Mouse (Mus musculus) kidney, postnatal 0 days (tissue): Measurements from ENCODE around the gene Vax1. TPM values are rescaled to one million over a fixed set of nuclear protein-coding genes. Genes with fewer than 3 reads are reported as not detected.

Experiments used
- ATAC-seq: fragments of 200-750 bp; cut with Nextera tagmentation; replicated peaks from 2 replicates; pipeline ENCODE4 v1.8.0; 2017; ENCODE audit warnings: low read depth, moderate number of reproducible peaks, moderate TSS enrichment, moderate library complexity; ENCODE audit not compliant: low FRiP score
- DNase-seq: peaks from one replicate; pipeline ENCODE4 v3.0.0-alpha.2; 2016; ENCODE audit warnings: low spot score
- H3K27ac ChIP-seq: fragments of 300-500 bp; sonication (generic); 2 replicates; pipeline ENCODE4 v1.5.1; 2014; ENCODE audit warnings: mild to moderate bottlenecking
- H3K27me3 ChIP-seq: fragments of 300-500 bp; sonication (generic); 2 replicates; pipeline ENCODE4 v1.6.1; 2014; ENCODE audit warnings: low read length, mixed read lengths; ENCODE audit not compliant: insufficient read depth
- H3K36me3 ChIP-seq: fragments of 300-500 bp; sonication (generic); 2 replicates; pipeline ENCODE4 v1.6.1; 2014; ENCODE audit warnings: low read length, mixed read lengths; ENCODE audit not compliant: insufficient read depth
- H3K4me1 ChIP-seq: fragments of 300-500 bp; sonication (generic); replicated peaks from 2 replicates; pipeline ENCODE4 v1.6.1; 2014; ENCODE audit warnings: antibody characterized with exemption, low read length, mixed read lengths; ENCODE audit not compliant: insufficient read depth
- H3K4me2 ChIP-seq: fragments of 300-500 bp; sonication (generic); 2 replicates; pipeline ENCODE4 v1.6.1; 2014; ENCODE audit warnings: mild to moderate bottlenecking, low read length, moderate library complexity, mixed read lengths
- H3K4me3 ChIP-seq: fragments of 300-500 bp; sonication (generic); replicated peaks from 2 replicates; pipeline ENCODE4 v1.5.1; 2014; ENCODE audit warnings: low read depth, low read length
- H3K9ac ChIP-seq: fragments of 300-500 bp; sonication (generic); 2 replicates; pipeline ENCODE4 v1.6.1; 2014; ENCODE audit warnings: low read depth, low read length
- H3K9me3 ChIP-seq: fragments of 300-500 bp; sonication (generic); replicated peaks from 2 replicates; pipeline ENCODE4 v1.6.1; 2016; ENCODE audit warnings: low read length, inconsistent platforms, mixed read lengths
- CTCF ChIP-seq: IDR thresholded peaks from 2 replicates; pipeline ENCODE4 v1.5.1; 2016; ENCODE audit warnings: antibody characterized with exemption, low read depth, mild to moderate bottlenecking, moderate library complexity
- WGBS: fragments of 180-500 bp; shearing (Covaris S2); extraction: QIAGEN DNeasy Blood & Tissue Kit; methylation state at CpG from one replicate; pipeline ENCODE4 v1.1.7; 2014; 5-methylcytosine and 5-hydroxymethylcytosine counted together
- polyA plus RNA-seq: library from polyadenylated mRNA; unstranded; fragments of >200 nt; fragmentation: Nextera tagmentation; extraction: Ambion mirVana; gene quantifications from 2 replicates; pipeline ENCODE4 v1.2.1, GENCODE M21; 2015

The Vax1 gene
- polyA plus RNA-seq, 1 experiment from 2014 or later: not detected

DNA sequence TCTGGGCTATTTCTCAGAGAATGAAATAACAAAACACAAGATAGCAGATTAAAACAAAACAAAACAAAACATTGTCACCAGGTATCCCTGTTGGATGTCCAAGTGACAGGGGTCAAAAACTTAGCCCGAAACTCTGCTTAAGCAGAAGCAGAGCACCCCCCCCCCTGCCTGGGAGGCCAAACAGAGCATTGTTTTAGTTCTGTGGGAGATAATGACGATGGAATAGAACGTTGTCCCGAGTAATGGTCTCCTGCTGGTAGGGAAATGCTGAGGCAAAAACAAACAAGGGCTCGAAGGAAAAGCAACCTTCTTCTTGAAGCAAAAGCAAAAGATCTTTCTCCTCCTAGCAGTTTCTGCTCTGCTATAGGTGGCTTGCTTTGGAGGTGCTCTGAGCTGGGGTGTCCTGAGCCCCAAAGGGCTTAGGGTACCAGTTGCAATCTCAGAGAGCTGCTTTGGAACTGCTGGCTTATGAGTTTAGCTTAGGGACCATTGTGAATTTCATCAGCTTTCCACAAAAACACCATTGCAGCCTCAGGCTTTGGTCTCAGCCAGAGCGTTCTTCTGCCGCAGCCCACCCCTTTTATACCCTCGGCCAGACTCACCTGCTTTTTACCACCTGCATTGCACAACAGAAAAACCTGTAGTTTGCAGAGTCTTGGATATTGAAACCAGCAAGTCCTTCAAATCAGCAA lies 20.7 kb upstream of the Vax1 start:
- no peak for TF ChIP-seq CTCF
- H3K4me1 ChIP-seq: no peaks in the 10 kb centered on the region
- 1% methylated on average over 8 of the region's 8 CpGs for WGBS
- no peak overlapping the region for H3K27ac ChIP-seq
- H3K4me2 ChIP-seq: no peak overlapping the region
- peaks cover 63% of the 10 kb centered on the region for H3K27me3 ChIP-seq
- no peaks in the 10 kb centered on the region for H3K9me3 ChIP-seq
- ATAC-seq: no peak
- no peak overlapping the region for H3K9ac ChIP-seq
- no peak overlapping the region for H3K4me3 ChIP-seq
- DNase-seq: no peak
- no peaks in the 10 kb centered on the region for H3K36me3 ChIP-seq

GRCm38 (mm10) chr19:59188981-59189380 lies 19.1 kb upstream of the Vax1 start:
- no peak for ATAC-seq

GRCm38 (mm10) chr19:59184000-59184399 lies 14.1 kb upstream of the Vax1 start:
- no peak overlapping the region for H3K27ac ChIP-seq
- ATAC-seq: peak; percentile 72
- H3K9ac ChIP-seq: no peak overlapping the region
- H3K4me2 ChIP-seq: no peak overlapping the region
- 23% methylated on average over 3 of the region's 3 CpGs for WGBS
- peaks cover 27% of the 10 kb centered on the region for H3K27me3 ChIP-seq
- no peak overlapping the region for H3K4me3 ChIP-seq
- H3K9me3 ChIP-seq: no peaks in the 10 kb centered on the region
- H3K36me3 ChIP-seq: no peaks in the 10 kb centered on the region
- TF ChIP-seq CTCF: no peak
- peak; percentile 38 for DNase-seq
- 0 out of 2 replicates have a peak, but pooled peaks cover 3% of the 10 kb centered on the region for H3K4me1 ChIP-seq

More at GRCm38 (mm10) chr19:59188981-59189380, 19.1 kb upstream of the Vax1 start:
- Histone ChIP-seq H3K4me1 (no peaks in the 10 kb centered on the region), H3K27ac (no peak overlapping the region), H3K9me3 (no peaks in the 10 kb centered on the region), H3K4me3 (no peak overlapping the region), H3K36me3 (no peaks in the 10 kb centered on the region), H3K27me3 (peaks cover 59% of the 10 kb centered on the region), H3K4me2 (no peak overlapping the region), H3K9ac (no peak overlapping the region)
- TF ChIP-seq CTCF: no peak
- 16% methylated on average over 4 of the region's 4 CpGs for WGBS
- DNase-seq: no peak

- no peak for DNase-seq
- peaks cover 88% of the 10 kb centered on the region for H3K27me3 ChIP-seq
- no peak overlapping the region for H3K4me2 ChIP-seq
- no peak for ATAC-seq
- peaks cover 12% of the 10 kb centered on the region for H3K4me1 ChIP-seq
- no peak overlapping the region for H3K27ac ChIP-seq
- no peak overlapping the region for H3K9ac ChIP-seq
- WGBS: 11% methylated on average over 6 of the region's 6 CpGs
- no peaks in the 10 kb centered on the region for H3K36me3 ChIP-seq
- no peaks in the 10 kb centered on the region for H3K9me3 ChIP-seq
- H3K4me3 ChIP-seq: no peak overlapping the region
- TF ChIP-seq CTCF: no peak
Measured at GRCm38 (mm10) chr19:59173341-59174015, 3.6 kb upstream of the Vax1 start.

DNA sequence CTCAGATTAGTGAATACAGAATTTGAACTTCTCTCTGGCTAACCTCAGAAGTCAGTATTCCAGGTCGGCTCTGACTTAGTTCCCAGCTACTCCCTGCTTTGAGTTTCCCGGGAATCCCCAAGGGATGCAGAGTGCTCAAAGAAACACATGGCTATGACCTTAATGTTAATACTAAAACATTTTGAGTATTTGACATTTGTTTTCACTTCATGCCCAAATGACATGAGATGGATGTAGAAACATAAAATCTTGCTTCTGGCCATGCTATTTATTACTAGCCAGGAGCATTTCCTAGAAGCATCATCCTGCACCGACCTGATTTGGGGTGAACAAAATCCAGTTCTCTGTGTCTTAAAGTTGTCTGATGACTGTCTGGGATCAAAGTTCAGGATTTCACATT lies 2.9 kb upstream of the Vax1 start:
- peaks cover 12% of the 10 kb centered on the region for H3K4me1 ChIP-seq
- DNase-seq (no peak), ATAC-seq (no peak)
- no peaks in the 10 kb centered on the region for H3K36me3 ChIP-seq
- H3K9ac ChIP-seq: no peak overlapping the region
- H3K9me3 ChIP-seq: no peaks in the 10 kb centered on the region
- no peak for TF ChIP-seq CTCF
- 2% methylated on average over 3 of the region's 3 CpGs for WGBS
- H3K4me2 ChIP-seq: no peak overlapping the region
- no peak overlapping the region for H3K27ac ChIP-seq
- no peak overlapping the region for H3K4me3 ChIP-seq
- H3K27me3 ChIP-seq: peaks cover 90% of the 10 kb centered on the region

DNA sequence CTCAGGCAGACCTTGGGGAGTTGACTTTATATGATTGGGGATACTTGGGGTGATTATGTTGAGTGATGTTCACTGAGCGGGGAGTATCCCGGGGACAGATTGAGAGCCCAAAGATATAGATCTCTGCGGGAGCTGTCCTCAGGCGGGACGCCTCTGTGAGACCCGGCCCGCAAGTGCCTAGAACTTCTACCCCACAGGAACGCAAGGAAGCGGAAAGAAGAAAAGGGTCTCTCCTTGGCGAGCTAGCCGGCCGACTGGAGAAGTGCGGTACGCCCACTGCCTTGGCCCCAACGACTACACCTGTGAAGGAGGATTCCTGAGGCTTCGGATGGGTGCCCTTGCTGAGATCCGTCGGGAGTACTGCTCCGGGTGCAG lies 2.0 kb upstream of the Vax1 start:
- no peak overlapping the region for H3K4me2 ChIP-seq
- H3K27me3 ChIP-seq: peaks cover 89% of the 10 kb centered on the region
- no peak for ATAC-seq
- no peak overlapping the region for H3K27ac ChIP-seq
- no peak for TF ChIP-seq CTCF
- H3K4me3 ChIP-seq: no peak overlapping the region
- no peaks in the 10 kb centered on the region for H3K9me3 ChIP-seq
- no peak for DNase-seq
- peaks cover 12% of the 10 kb centered on the region for H3K4me1 ChIP-seq
- H3K36me3 ChIP-seq: no peaks in the 10 kb centered on the region
- H3K9ac ChIP-seq: no peak overlapping the region
- WGBS: under 1% methylated on average over 19 of the region's 19 CpGs
